Mouse (Mus musculus) ES-Bruce4 (cell line): ENCODE data around the gene Rpl27. TPM values are rescaled to one million over a fixed set of nuclear protein-coding genes. Genes with fewer than 3 reads are reported as not detected.
"Not testable (repeated sequence)": the region's sequence is repeated elsewhere in the genome, so short reads cannot be mapped to it uniquely, and the experiment has no call there.

Experiments used
- H3K27ac ChIP-seq: 2 replicates; pipeline ENCODE4 v1.5.1; 2012; ENCODE audit warnings: low read length, inconsistent platforms; ENCODE audit not compliant: insufficient read depth
- H3K27me3 ChIP-seq: 2 replicates; pipeline ENCODE4 v1.6.1; 2012; ENCODE audit warnings: mild to moderate bottlenecking, low read length, inconsistent platforms; ENCODE audit not compliant: control insufficient read depth, poor library complexity, insufficient read depth, severe bottlenecking
- H3K36me3 ChIP-seq: 2 replicates; pipeline ENCODE4 v1.6.1; 2012; ENCODE audit warnings: inconsistent platforms, mild to moderate bottlenecking, low read length, moderate library complexity; ENCODE audit not compliant: control insufficient read depth, poor library complexity, insufficient read depth, severe bottlenecking
- H3K4me1 ChIP-seq: one replicate; pipeline ENCODE4 v1.8.1; 2011; ENCODE audit warnings: low read length; ENCODE audit not compliant: control insufficient read depth, insufficient read depth
- H3K4me3 ChIP-seq: 2 replicates; pipeline ENCODE4 v1.5.1; 2011; ENCODE audit warnings: low read depth, mild to moderate bottlenecking, low read length
- H3K9ac ChIP-seq: 2 replicates; pipeline ENCODE4 v1.6.1; 2012; ENCODE audit warnings: low read depth, mild to moderate bottlenecking, inconsistent platforms; ENCODE audit not compliant: poor library complexity, severe bottlenecking
- H3K9me3 ChIP-seq: replicated peaks from 2 replicates; pipeline ENCODE4 v1.6.1; 2012; ENCODE audit warnings: mild to moderate bottlenecking, low read length, inconsistent platforms; ENCODE audit not compliant: control insufficient read depth, poor library complexity, insufficient read depth, severe bottlenecking
- CTCF ChIP-seq: IDR thresholded peaks from one replicate; pipeline ENCODE4 v1.8.1; 2011; ENCODE audit warnings: low read depth, low read length
- EP300 ChIP-seq: IDR thresholded peaks from 2 replicates; pipeline ENCODE4 v1.6.1; 2011; ENCODE audit warnings: low read depth, low read length; ENCODE audit not compliant: insufficient read depth
- POLR2A ChIP-seq: IDR thresholded peaks from one replicate; pipeline ENCODE4 v1.8.1; 2011; ENCODE audit warnings: low read length; ENCODE audit not compliant: insufficient read depth
- polyA plus RNA-seq: library from polyadenylated mRNA; stranded (reverse); fragments of >200 nt; gene quantifications from 2 replicates; pipeline ENCODE4 v1.2.4, GENCODE M21; 2011; ENCODE audit warnings: low read depth; ENCODE audit not compliant: missing spikeins, insufficient read depth, insufficient read length

Gene Rpl27
- polyA plus RNA-seq, 1 experiment, result 1,249 TPM

DNA sequence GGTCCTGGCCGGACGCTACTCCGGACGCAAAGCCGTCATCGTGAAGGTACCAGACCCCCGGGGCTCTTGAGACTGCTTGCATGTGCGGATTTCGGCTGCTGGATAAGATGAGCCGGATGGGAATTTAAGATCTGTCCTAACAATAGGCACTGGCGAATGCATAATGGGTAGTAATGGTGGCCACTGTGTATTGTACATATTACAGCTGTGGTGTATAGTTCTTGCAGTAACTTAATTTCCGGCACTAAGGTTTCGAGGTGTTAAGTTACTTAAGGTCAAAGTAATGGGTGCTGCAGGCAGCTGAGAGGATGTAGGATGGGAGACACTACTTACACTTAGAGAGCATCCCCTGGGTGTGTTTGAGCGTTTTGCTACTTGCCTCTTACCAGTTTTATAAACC is 662 bp downstream of the Rpl27 start:
- Histone ChIP-seq H3K27me3 (no peaks in the 10 kb centered on the region), H3K27ac (peak overlapping the region; percentile 36), H3K4me1 (no peaks in the 10 kb centered on the region), H3K36me3 (peaks cover 29% of the 10 kb centered on the region), H3K4me3 (peak overlapping the region; percentile 99), H3K9ac (peak overlapping the region; percentile 92), H3K9me3 (no peaks in the 10 kb centered on the region)
- TF ChIP-seq POLR2A (no peak), CTCF (no peak), EP300 (no peak)

DNA sequence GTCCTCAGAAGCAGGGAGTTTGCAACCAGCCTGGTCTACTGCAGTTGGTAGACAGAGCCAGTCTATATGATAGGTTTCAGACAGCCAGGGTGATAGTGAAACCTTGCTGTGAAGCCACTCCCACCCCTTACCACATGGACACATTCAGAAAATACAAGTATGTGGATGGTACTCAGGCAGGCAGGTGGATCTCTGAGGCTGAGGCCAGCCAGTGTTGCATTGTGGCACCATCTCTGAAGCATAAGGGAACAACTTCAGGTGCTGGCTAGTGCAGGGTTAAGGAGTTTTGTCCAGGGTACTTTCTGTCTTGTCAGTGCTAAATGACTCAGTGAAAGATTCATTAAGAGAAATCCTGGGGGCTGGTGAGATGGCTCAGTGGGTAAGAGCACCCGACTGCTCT is 4.2 kb downstream of the Rpl27 start:
- no peak for TF ChIP-seq EP300
- no peak for TF ChIP-seq CTCF
- TF ChIP-seq POLR2A, result no peak
- no peaks in the 10 kb centered on the region for H3K9me3 ChIP-seq
- peaks cover 29% of the 10 kb centered on the region for H3K36me3 ChIP-seq
- H3K27me3 ChIP-seq, result no peaks in the 10 kb centered on the region
- no peak overlapping the region for H3K4me3 ChIP-seq
- H3K27ac ChIP-seq, result peak overlapping the region; percentile 84
- no peak overlapping the region for H3K9ac ChIP-seq
- H3K4me1 ChIP-seq, result peaks cover 3% of the 10 kb centered on the region

GRCm38 (mm10) chr11:101446860-101447259 is 4.8 kb downstream of the Rpl27 start:
- peaks cover 29% of the 10 kb centered on the region for H3K36me3 ChIP-seq
- not testable (repeated sequence) for H3K27ac ChIP-seq, H3K4me1 ChIP-seq, H3K27me3 ChIP-seq, H3K9me3 ChIP-seq, H3K9ac ChIP-seq, H3K4me3 ChIP-seq

DNA sequence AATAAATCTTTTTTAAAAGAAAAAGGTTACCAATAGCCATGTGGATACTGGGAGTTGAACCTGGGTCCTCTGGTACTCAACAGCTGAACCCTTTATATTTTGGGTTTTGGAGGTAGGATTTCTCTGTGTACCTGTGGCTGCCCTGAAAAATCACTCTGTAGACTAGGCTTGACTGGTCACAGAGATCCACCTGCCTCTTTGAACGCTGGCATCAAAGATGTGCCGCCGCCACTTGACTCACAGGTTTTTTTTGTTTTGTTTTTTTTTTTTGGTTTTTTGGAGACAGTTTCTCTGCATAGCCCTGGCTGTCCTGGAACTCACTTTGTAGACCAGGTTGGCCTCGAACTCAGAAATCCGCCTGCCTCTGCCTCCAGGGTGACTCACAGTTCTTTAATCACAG is 5.7 kb downstream of the Rpl27 start:
- H3K36me3 ChIP-seq, result peaks cover 27% of the 10 kb centered on the region
- TF ChIP-seq POLR2A, result no peak
- TF ChIP-seq EP300, result no peak
- no peak for TF ChIP-seq CTCF
- no peak overlapping the region for H3K4me3 ChIP-seq
- peaks cover 5% of the 10 kb centered on the region for H3K4me1 ChIP-seq
- no peak overlapping the region for H3K27ac ChIP-seq
- no peaks in the 10 kb centered on the region for H3K9me3 ChIP-seq
- no peaks in the 10 kb centered on the region for H3K27me3 ChIP-seq
- peak overlapping the region; percentile 20; the same call in 1 of the 2 replicates for H3K9ac ChIP-seq

DNA sequence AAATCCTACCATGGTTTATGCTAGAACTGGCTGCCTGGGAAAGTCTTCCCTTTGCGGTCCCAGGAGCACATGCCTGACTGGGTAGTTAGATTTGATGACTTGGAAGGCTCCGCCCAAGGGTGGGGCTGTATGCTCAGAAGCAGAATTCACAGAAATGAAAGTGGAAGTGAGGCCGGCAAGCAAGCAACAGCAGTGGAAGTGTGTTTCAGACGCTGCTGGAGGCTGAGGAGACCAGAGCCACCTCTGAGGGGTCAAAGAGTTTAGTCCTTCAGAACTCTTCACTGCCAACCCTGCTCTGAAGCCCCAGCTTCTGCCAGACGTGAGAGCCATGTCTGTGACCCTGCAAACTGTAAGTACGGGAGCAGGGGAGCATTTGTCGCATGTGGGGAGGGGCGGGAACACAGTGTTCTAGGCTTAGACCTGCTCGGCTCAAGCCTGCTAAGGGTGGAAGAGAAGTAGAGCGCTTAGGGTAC is 6.2 kb downstream of the Rpl27 start, which contains the start of gene Ifi35:
Gene Ifi35 (plus strand): TSS at position 134 of the 473 bp plus-strand sequence.
- H3K9me3 ChIP-seq, result no peaks in the 10 kb centered on the region
- H3K36me3 ChIP-seq, result peaks cover 22% of the 10 kb centered on the region
- H3K27ac ChIP-seq, result peak within 1 kb of the TSS; percentile 7; the same call in 1 of the 2 replicates
- H3K4me3 ChIP-seq, result peak within 1 kb of the TSS; percentile 7; the same call in 1 of the 2 replicates
- H3K4me1 ChIP-seq, result peaks cover 5% of the 10 kb centered on the region
- TF ChIP-seq CTCF, result no peak
- TF ChIP-seq EP300, result no peak
- TF ChIP-seq POLR2A, result no peak
- H3K9ac ChIP-seq, result peak within 1 kb of the TSS; percentile 20
- no peaks in the 10 kb centered on the region for H3K27me3 ChIP-seq

GRCm38 (mm10) chr11:101448899-101449298 is 6.8 kb downstream of the Rpl27 start:
- H3K4me3 ChIP-seq, result no peak overlapping the region

DNA sequence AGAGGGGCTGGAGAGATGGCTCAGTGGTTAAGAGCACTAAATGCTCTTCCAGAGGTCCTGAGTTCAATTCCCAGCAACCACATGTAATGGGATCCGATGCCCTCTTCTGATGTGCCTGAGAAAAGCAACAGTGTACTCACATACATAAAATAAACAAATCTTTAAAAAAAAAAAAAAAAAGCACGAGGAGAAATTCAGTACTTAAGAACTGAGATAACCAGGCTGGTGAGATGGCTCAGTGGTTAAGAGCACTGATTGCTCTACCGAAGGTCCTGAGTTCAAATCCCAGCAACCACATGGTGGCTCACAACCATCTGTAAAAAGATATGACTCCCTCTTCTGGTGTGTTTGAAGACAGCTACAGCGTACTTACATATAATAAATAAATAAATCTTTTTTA is 7.5 kb downstream of the Rpl27 start:
- not testable (repeated sequence) for H3K4me1 ChIP-seq, H3K9me3 ChIP-seq, H3K9ac ChIP-seq, H3K36me3 ChIP-seq, H3K4me3 ChIP-seq, H3K27ac ChIP-seq, H3K27me3 ChIP-seq

More at GRCm38 (mm10) chr11:101448899-101449298, 6.8 kb downstream of the Rpl27 start:
- TF ChIP-seq EP300, result no peak
- no peak for TF ChIP-seq POLR2A
- no peak for TF ChIP-seq CTCF
- Histone ChIP-seq H3K9ac (peak overlapping the region; percentile 20; the same call in 1 of the 2 replicates), H3K9me3 (no peaks in the 10 kb centered on the region), H3K27ac (no peak overlapping the region), H3K27me3 (no peaks in the 10 kb centered on the region), H3K36me3 (peaks cover 16% of the 10 kb centered on the region), H3K4me1 (peaks cover 5% of the 10 kb centered on the region)
